Mouse (Mus musculus) spleen, adult 10 weeks (tissue): Measurements from ENCODE around the gene Klf1. TPM values are rescaled to one million over a fixed set of nuclear protein-coding genes. Genes with fewer than 3 reads are reported as not detected.

Experiments
- polyA plus RNA-seq: library from polyadenylated mRNA; stranded (reverse); fragments of 350-450 nt; fragmentation: Illumina TruSeq; extraction: RNeasy Lipid Tissue Mini Kit (QIAGEN cat#74804); gene quantifications from one replicate; pipeline ENCODE4 v1.2.3, GENCODE M21; 2015; ENCODE audit warnings: low replicate concordance; ENCODE audit not compliant: insufficient read depth

The Klf1 gene
- polyA plus RNA-seq = 6.7 TPM

DNA sequence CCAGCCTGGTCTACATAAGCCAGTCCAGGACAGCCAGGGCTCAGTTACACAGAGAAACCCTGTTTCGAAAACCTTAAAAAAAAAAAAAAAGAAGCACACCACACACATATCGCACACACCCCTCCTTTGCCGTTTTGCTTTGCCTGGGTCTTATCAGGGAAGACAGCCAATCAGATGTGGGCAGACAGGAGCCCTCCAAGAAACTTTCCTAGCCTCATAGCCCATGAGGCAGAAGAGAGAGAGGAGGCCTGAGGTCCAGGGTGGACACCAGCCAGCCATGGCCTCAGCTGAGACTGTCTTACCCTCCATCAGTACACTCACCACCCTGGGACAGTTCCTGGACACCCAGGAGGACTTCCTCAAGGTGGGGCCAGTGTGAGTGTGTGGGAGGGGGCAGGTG, at the start of gene Klf1:
Gene Klf1, plus strand, starts transcription at position 177 of the 400 bp plus-strand sequence.

DNA sequence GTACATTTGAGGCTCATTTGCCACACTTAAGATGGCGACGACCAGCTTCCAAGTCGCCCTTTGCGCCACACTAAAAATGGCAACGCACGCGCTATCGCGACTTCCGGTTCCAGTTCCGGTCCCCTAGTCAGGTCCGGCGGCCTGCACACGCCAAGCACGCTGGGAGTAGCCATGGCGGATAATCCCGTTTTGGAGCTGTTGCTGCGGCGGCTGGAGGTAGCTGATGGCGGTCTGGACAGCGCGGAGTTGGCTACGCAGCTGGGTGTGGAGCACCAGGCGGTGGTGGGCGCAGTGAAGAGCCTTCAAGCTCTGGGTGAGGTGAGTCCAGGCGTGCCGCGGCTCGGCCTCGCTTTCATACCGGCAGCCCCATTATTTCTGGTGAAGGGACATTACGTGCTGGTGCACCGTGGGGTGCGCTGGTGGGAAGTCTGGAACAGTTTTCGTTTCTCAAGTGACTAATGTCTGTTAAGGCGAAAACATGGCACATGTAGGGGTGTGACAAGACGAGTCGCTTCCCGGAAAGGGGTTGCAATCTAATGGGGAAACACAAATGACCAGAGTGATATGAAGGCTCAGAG, 44.8 kb upstream of the Klf1 start, which contains the start of gene Farsa:
Gene Farsa, plus strand, starts transcription at position 126 of the 578 bp plus-strand sequence.

DNA sequence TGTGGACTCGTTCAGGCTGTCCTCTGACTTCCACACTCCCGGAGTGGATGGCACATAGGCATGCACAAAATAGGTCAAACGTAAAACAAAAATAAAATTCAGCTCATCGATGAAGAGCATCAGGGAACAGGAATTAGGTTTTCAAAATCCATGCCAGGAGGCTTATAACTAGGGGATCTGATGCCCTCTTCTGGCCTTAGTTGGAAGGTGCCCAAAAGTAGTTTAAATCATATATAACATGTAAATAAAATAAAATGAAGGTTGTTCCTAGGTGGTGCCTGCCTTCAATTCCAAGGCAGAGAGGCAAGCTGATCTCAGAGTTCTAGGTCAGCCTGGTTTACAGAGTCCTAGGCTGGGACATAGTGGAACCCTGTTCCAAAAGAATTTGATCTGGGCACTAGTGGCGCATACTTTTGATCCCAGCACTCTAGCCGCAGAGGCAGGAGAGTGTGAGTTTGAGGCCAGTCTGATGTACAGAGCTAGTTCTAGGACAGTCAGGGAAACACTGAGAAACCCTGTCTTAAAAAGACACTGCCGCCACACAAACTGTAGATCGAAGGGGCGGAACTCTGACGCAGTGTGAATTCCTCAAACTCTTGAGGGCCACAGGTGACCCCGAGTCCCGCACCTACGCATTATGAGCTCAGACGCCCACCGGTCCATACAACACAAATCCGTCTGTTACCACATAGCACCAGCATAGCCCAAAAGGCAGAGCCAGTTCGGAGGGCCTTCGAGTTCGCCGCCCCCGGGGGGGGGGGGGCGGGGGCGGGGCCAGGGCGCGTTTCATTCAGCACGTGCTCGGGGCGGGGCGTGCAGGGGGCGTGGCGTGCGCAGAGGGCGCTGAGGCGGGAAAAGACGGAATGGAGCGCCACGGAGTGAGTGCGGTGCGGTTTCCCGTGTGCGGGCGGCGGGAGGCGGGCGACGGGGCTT, 30.1 kb upstream of the Klf1 start, which contains the start of gene Syce2:
Gene Syce2, plus strand, starts transcription at position 736 of the 933 bp plus-strand sequence.

DNA sequence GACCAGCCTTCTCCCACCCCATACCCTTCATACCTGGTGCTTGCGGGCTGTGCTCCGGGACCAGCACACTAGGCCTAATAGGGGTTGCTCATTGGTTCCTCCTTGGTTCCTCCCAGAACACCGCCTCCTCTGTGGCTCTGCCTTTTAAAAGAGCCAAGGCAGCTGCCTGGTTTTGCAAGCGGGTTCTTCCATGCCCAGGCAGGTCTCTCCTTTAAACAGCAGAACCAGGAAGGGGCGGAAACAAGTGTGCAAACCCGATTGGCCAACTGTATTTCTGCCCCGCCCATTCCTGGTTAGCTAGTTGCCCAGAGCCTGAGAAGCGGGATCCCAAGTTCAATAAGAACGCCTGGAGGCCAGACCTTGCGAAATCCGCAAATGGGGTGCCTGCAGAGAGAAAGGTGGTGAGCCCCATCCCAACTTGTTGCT, 8.0 kb upstream of the Klf1 start, which contains the start of gene Gcdh:
Gene Gcdh, minus strand, starts transcription at position 213 of the 426 bp plus-strand sequence.

DNA sequence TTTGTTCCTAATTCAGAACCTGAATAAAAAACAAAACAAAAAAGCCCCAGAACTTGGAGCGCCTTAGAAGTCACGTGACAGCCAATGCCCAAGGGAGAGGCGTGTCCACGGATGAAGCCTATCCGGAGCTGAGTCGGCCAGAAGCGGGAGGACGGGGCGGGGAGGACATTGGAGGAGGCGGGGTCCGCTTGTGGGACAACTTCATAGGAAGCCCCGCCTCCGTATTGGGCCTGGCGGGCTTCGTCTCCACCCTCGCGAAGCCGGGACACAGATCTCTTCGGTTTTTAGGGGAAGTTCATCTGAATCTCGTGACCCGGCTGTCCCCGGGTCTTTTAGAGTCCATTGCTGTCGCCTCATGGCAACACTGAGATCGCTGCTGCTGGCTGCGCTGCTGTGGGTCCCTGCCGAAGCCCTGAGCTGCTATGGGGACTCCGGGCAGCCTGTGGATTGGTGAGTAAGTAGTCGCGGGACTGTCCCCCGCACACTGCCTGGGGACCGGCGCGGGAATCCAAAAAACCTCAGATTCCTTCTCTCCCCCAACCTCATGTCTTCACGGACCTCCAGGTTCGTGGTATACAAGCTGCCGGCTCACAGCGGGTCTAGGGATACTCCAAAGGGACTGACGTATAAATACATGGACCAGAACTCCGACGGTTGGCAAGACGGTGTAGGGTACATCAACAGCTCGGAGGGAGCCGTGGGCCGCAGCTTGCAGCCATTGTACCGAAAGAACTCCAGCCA, 6.9 kb downstream of the Klf1 start, which contains the start of gene Dnase2a:
Gene Dnase2a, plus strand, starts transcription at position 140 of the 741 bp plus-strand sequence.

DNA sequence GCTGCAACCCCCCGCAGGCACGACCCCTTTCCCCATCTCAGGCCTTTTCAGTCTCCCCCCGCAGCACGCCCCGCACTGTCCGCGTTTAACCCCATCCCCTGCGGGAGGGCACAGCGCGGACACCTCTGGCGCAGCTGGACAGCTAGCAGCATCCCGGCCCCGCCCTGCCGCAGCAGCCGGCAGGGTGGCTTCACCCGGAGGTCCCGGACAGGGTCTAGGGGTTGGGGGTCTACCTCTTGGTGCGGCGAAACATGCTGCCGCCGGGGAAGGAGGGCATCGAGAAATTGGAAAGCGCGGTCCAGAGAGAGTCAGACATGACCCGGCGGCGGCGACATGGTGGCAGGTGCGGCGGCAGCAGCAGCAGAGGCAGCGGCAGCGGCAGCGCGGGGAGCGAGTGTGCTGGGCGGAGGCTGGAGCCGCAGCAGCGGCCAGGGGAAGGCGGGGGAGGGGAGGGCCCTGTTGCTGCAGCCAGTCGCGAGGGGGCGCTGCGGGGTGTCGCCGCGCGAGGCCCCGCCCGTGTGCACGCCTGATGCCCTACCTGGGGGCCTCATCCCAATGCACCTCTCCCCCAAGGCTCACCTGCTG, 35.3 kb downstream of the Klf1 start, which contains the start of gene Mast1:
Gene Mast1, minus strand, starts transcription at position 398 of the 585 bp plus-strand sequence.

DNA sequence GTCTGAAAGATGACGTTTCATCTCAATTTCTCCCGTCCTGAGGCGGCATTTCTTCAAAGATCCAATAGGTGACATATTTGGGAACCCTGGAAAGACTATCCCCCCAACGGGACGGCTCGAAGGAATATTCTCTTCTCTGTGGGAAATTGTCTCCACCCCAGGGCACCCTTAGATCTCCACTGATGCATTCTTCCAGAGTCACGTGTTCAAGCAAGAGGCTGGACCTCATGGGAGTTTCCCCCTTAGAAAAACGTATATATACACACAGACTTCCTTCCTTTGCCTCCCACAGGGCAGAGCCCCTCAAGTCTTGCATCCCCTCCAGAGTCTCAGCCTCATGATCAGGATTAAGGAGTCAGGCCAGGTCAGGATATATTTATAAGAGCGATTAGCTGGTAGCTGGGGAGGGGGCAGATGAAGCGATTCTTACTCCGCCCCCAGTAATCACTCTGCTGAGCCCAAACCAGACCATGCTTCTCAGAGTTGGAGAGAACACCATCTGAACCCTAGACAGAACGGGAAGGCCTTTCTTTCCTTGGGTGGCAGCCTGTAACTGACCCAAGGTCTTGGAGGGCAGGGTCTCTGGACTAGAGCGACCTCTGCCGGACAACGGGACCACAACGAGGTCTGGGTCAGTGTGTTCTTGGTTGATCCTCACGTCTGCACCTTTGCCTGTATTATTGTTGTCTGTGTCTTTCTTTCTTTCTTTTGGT, 45.0 kb downstream of the Klf1 start, which contains the start of gene Rtbdn:
Gene Rtbdn, plus strand, starts transcription at position 464 of the 713 bp plus-strand sequence.

Other genes with a start within 250 kb of the Klf1 start
- gene Ier2, start 239.1 kb upstream of the Klf1 start, polyA plus RNA-seq = 6.3 TPM
- 68.9 TPM for gene Trmt1, start 215.6 kb upstream of the Klf1 start, polyA plus RNA-seq
- 21.1 TPM for gene Nacc1, start 214.1 kb upstream of the Klf1 start, polyA plus RNA-seq
- 8.5 TPM for gene Lyl1, start 200.5 kb upstream of the Klf1 start, polyA plus RNA-seq
- gene G430095P16Rik, start 178.9 kb upstream of the Klf1 start, polyA plus RNA-seq = 3.2 TPM
- gene Nfix, start 101.6 kb upstream of the Klf1 start, polyA plus RNA-seq = 5.1 TPM
- gene Dand5, start 79.1 kb upstream of the Klf1 start, polyA plus RNA-seq = 3.8 TPM
- gene Gadd45gip1, start 70.4 kb upstream of the Klf1 start, polyA plus RNA-seq = 5.4 TPM
- 62.4 TPM for gene Rad23a, start 61.3 kb upstream of the Klf1 start, polyA plus RNA-seq
- 968 TPM for gene Calr, start 55.0 kb upstream of the Klf1 start, polyA plus RNA-seq
- 37.0 TPM for gene Farsa, start 44.9 kb upstream of the Klf1 start, polyA plus RNA-seq
- gene Syce2, start 29.8 kb upstream of the Klf1 start, polyA plus RNA-seq = 12.6 TPM
- gene Gcdh, start 8.0 kb upstream of the Klf1 start, polyA plus RNA-seq = 24.2 TPM
- 49.3 TPM for gene Dnase2a, start 6.6 kb downstream of the Klf1 start, polyA plus RNA-seq
- not detected for gene Mast1, start 35.4 kb downstream of the Klf1 start, polyA plus RNA-seq
- not detected for gene Rtbdn, start 45.1 kb downstream of the Klf1 start, polyA plus RNA-seq
- not detected for gene Gm49661, start 67.5 kb downstream of the Klf1 start, polyA plus RNA-seq
- 197 TPM for gene Prdx2, start 67.7 kb downstream of the Klf1 start, polyA plus RNA-seq
- gene Rnaseh2a, start 67.8 kb downstream of the Klf1 start, polyA plus RNA-seq = 32.5 TPM
- 1.5 TPM for gene Junb, start 76.8 kb downstream of the Klf1 start, polyA plus RNA-seq
- gene Hook2, start 88.7 kb downstream of the Klf1 start, polyA plus RNA-seq = 4.6 TPM
- not detected for gene Best2, start 112.6 kb downstream of the Klf1 start, polyA plus RNA-seq
- 29.7 TPM for gene Asna1, start 123.4 kb downstream of the Klf1 start, polyA plus RNA-seq
- 112 TPM for gene Trir, start 124.9 kb downstream of the Klf1 start, polyA plus RNA-seq
- 35.3 TPM for gene Tnpo2, start 135.0 kb downstream of the Klf1 start, polyA plus RNA-seq
- 3.0 TPM for gene Fbxw9, start 158.1 kb downstream of the Klf1 start, polyA plus RNA-seq
- not detected for gene Gm5741, start 166.1 kb downstream of the Klf1 start, polyA plus RNA-seq
- 52.7 TPM for gene Dhps, start 169.8 kb downstream of the Klf1 start, polyA plus RNA-seq
- 54.9 TPM for gene Wdr83os, start 178.8 kb downstream of the Klf1 start, polyA plus RNA-seq
- gene Wdr83, start 179.4 kb downstream of the Klf1 start, polyA plus RNA-seq = 12.5 TPM
- gene Man2b1, start 181.3 kb downstream of the Klf1 start, polyA plus RNA-seq = 132 TPM
- 0.81 TPM for gene Zfp791, start 221.2 kb downstream of the Klf1 start, polyA plus RNA-seq
- not detected for gene Cks1brt, start 250.0 kb downstream of the Klf1 start, polyA plus RNA-seq